Mouse (Mus musculus): Measurements from ENCODE around the gene Thpo. TPM values are rescaled to one million over a fixed set of nuclear protein-coding genes. Genes with fewer than 3 reads are reported as not detected.

The Thpo gene
- total and polyA plus RNA-seq, 2 experiments from 2014 or later, result 1.0 to 1.6 TPM

DNA sequence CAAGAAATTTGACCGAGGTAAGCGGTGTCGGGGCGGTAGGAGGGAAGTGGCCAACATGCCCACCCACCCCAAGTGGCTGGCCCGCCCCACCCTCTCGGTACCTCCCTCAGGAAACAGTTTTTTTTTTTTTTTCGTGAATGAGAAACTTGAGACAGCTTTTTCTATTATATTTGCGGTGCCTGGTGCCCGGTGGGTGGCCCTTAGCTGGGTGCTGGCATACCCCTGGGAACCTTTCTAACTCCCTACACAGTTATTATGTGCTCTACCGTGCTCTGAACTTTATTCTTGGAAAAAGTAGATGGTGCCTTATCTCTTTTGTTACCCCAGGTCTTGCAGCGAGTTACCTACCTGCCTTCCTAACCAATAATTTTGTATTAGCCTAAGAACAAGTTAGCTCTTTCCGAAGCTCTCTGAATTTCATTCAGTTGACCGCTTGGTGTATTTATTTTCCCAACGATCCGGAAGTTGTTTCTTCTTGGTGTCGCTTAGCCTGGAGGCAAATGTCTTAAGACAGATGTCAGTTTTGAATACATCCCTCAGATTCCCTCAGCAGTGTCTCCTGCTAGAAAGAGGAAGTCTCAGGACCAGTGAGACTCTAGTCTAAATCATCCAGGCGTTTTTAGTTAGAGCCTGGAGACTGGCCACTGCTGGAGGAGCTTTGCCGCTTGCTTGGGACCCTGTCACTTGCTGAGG is 16.2 kb downstream of the Thpo start:
- 2% methylated on average over 18 of the region's 18 CpGs for WGBS
- no peak for TF ChIP-seq CTCF (IDR thresholded peaks at IDR 0.05; ENCODE audit: low read depth)
- peak; percentile 22 for ATAC-seq

DNA sequence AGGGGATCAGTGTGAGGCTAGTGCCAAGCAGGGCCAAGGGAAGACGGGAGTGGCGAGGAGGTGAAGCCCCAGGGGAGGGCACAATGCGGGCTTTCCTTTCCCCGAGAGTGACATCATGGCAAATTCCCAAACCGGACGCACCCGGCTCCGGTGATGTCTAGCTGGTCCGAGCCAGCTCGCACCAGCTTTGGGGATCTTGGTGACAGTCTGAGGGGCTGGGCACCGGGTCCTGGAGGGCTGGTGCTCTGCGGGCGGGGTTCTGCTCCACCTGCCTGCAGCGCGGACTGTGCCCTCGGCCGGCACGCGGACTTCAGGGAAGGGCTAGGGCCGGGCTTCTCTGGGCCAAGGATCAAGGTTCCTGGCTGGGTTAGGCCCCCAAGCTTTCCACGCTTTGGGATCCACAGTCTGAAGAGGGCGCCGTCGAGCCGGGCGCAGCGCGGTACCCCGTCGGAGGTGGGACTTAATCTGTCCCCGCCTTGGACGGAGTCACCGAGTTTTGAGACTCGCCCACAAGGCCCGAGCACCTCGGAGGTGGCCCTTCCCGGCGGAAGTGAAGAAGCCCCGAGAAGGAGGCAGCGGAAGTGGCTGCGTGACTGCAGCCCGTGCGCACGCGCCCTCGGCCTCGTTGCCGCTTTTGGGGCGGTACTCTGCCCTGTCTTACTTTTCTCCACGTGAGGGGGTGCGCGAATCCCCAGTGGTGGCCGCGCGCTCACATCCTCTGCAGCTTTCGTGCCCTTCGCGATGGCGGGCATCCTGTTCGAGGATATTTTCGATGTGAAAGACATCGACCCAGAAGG is 16.9 kb downstream of the Thpo start, which contains the start of the genes Polr2h and Clcn2:
Polr2h (plus strand) TSS at position 485 of the 797 bp plus-strand sequence.
Clcn2 (minus strand) TSS at position 566 of the 797 bp plus-strand sequence.
- H3K27me3 ChIP-seq (ENCODE audit: insufficient read depth, low read length), result no peaks in the 10 kb centered on the region
- H3K4me3 ChIP-seq (ENCODE audit: low read length), result peak within 1 kb of the TSS; percentile 63
- H3K9me3 ChIP-seq (ENCODE audit: low read length), result no peaks in the 10 kb centered on the region
- H3K36me3 ChIP-seq (ENCODE audit: insufficient read depth, low read length), result peaks cover 14% of the 10 kb centered on the region; the same call in 1 of the 2 replicates
- peaks cover 18% of the 10 kb centered on the region; the same call in 1 of the 2 replicates for H3K4me1 ChIP-seq (ENCODE audit: insufficient read depth, low read length)
- peak within 1 kb of the TSS; percentile 82 for H3K9ac ChIP-seq (replicated peaks; ENCODE audit: low read length)
- peak within 1 kb of the TSS; percentile 96 for H3K27ac ChIP-seq
- DNase-seq (ENCODE audit: low spot score) (peak; percentile 98), ATAC-seq (peak; percentile 92)
- peak; percentile 72 for TF ChIP-seq CTCF (IDR thresholded peaks at IDR 0.05; ENCODE audit: low read depth)
- under 1% methylated on average over 62 of the region's 62 CpGs for WGBS
- peak within 1 kb of the TSS; percentile 82 for H3K4me2 ChIP-seq (ENCODE audit: low read depth, low read length)

More for the DNA sequence above, 16.2 kb downstream of the Thpo start:
- Histone ChIP-seq H3K9me3 (ENCODE audit: low read length) (no peaks in the 10 kb centered on the region), H3K4me1 (ENCODE audit: insufficient read depth, low read length) (peaks cover 18% of the 10 kb centered on the region; the same call in 1 of the 2 replicates), H3K27me3 (ENCODE audit: insufficient read depth, low read length) (no peaks in the 10 kb centered on the region), H3K27ac (peak overlapping the region; percentile 96; the same call in 1 of the 2 replicates), H3K36me3 (ENCODE audit: insufficient read depth, low read length) (peaks cover 13% of the 10 kb centered on the region; the same call in 1 of the 2 replicates), H3K4me3 (ENCODE audit: low read length) (peak overlapping the region; percentile 63), H3K9ac (replicated peaks; ENCODE audit: low read length) (peak overlapping the region; percentile 82), H3K4me2 (ENCODE audit: low read depth, low read length) (peak overlapping the region; percentile 82)
- DNase-seq (ENCODE audit: low spot score), result no peak

DNA sequence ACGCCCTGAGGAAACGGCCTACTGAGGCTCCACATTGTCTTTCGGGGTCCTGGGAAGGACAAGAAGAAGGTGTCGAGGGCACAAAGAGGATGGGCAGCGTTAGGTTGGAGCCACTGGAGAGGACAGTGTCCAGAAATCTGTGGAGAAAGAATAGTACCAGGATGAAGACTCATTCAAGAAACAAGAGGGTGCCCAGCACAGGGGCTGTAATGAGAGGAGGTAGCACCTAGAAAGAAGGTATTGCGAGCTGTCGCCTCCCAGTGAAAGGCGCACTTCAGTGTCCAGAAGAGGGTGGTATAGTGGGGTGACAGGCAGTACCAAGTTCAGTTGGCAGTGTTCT is 17.5 kb downstream of the Thpo start:
- H3K27me3 ChIP-seq (ENCODE audit: insufficient read depth, low read length), result no peaks in the 10 kb centered on the region
- DNase-seq (ENCODE audit: low spot score) (no peak), ATAC-seq (no peak)
- H3K9ac ChIP-seq (replicated peaks; ENCODE audit: low read length), result peak overlapping the region; percentile 82
- H3K9me3 ChIP-seq (ENCODE audit: low read length), result no peaks in the 10 kb centered on the region
- WGBS, result 2% methylated on average over 8 of the region's 8 CpGs
- H3K4me3 ChIP-seq (ENCODE audit: low read length), result peak overlapping the region; percentile 63
- peak; percentile 28; the same call in 1 of the 2 replicates for TF ChIP-seq CTCF (IDR thresholded peaks at IDR 0.05; ENCODE audit: low read depth)
- H3K4me2 ChIP-seq (ENCODE audit: low read depth, low read length), result peak overlapping the region; percentile 82
- peaks cover 19% of the 10 kb centered on the region; the same call in 1 of the 2 replicates for H3K36me3 ChIP-seq (ENCODE audit: insufficient read depth, low read length)
- peaks cover 18% of the 10 kb centered on the region; the same call in 1 of the 2 replicates for H3K4me1 ChIP-seq (ENCODE audit: insufficient read depth, low read length)
- H3K27ac ChIP-seq, result peak overlapping the region; percentile 96

- Histone ChIP-seq H3K36me3 (ENCODE audit: insufficient read depth, low read length) (peaks cover 20% of the 10 kb centered on the region; the same call in 1 of the 2 replicates), H3K9ac (replicated peaks; ENCODE audit: low read length) (peak overlapping the region; percentile 82), H3K27me3 (ENCODE audit: insufficient read depth, low read length) (no peaks in the 10 kb centered on the region), H3K27ac (peak overlapping the region; percentile 96), H3K4me3 (ENCODE audit: low read length) (peak overlapping the region; percentile 63), H3K4me1 (ENCODE audit: insufficient read depth, low read length) (peaks cover 18% of the 10 kb centered on the region; the same call in 1 of the 2 replicates), H3K4me2 (ENCODE audit: low read depth, low read length) (peak overlapping the region; percentile 82), H3K9me3 (ENCODE audit: low read length) (no peaks in the 10 kb centered on the region)
- WGBS, result under 1% methylated on average over 58 of the region's 68 CpGs
- peak; percentile 50 for TF ChIP-seq CTCF (IDR thresholded peaks at IDR 0.05; ENCODE audit: low read depth)
- DNase-seq (ENCODE audit: low spot score) (peak; percentile 89), ATAC-seq (peak; percentile 75)
Observed at GRCm38 (mm10) chr16:20715976-20716840, 18.1 kb downstream of the Thpo start.

- 2% methylated on average over 12 of the region's 12 CpGs for WGBS
- peaks cover 20% of the 10 kb centered on the region; the same call in 1 of the 2 replicates for H3K36me3 ChIP-seq (ENCODE audit: insufficient read depth, low read length)
- no peaks in the 10 kb centered on the region for H3K27me3 ChIP-seq (ENCODE audit: insufficient read depth, low read length)
- ATAC-seq (no peak), DNase-seq (ENCODE audit: low spot score) (no peak)
- H3K4me1 ChIP-seq (ENCODE audit: insufficient read depth, low read length), result peaks cover 18% of the 10 kb centered on the region; the same call in 1 of the 2 replicates
- no peak for TF ChIP-seq CTCF (IDR thresholded peaks at IDR 0.05; ENCODE audit: low read depth)
- H3K9me3 ChIP-seq (ENCODE audit: low read length), result no peaks in the 10 kb centered on the region
- peak overlapping the region; percentile 82 for H3K9ac ChIP-seq (replicated peaks; ENCODE audit: low read length)
- peak overlapping the region; percentile 63 for H3K4me3 ChIP-seq (ENCODE audit: low read length)
- peak overlapping the region; percentile 96 for H3K27ac ChIP-seq
- H3K4me2 ChIP-seq (ENCODE audit: low read depth, low read length), result peak overlapping the region; percentile 82
Observed at GRCm38 (mm10) chr16:20715566-20715965, 18.7 kb downstream of the Thpo start.

DNA sequence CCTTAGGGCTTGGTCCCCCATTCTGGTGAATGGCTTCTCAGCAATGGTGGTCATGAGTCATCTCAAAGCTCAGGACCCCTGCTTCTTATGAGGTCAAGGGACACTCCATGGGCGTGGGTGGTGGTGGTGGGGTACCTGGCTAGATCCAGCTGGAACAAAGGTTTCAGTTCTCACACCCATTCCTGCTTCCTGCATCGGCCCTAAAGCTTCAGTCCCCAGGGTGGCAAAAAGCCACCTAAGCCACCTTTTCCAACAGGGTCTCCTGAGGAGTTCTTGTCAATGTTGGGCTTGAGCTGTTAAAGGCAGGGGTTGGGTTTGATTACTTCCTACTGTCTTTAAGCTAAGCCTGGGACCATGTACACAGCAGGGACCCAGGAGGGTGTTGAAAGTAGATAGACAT is 19.1 kb downstream of the Thpo start:
- no peaks in the 10 kb centered on the region for H3K9me3 ChIP-seq (ENCODE audit: low read length)
- no peak for TF ChIP-seq CTCF (IDR thresholded peaks at IDR 0.05; ENCODE audit: low read depth)
- 63% methylated on average over 2 of the region's 2 CpGs for WGBS
- H3K4me3 ChIP-seq (ENCODE audit: low read length), result peak overlapping the region; percentile 63
- no peak for DNase-seq (ENCODE audit: low spot score)
- H3K4me2 ChIP-seq (ENCODE audit: low read depth, low read length), result peak overlapping the region; percentile 82
- H3K27ac ChIP-seq, result peak overlapping the region; percentile 96; the same call in 1 of the 2 replicates
- no peak for ATAC-seq
- no peaks in the 10 kb centered on the region for H3K27me3 ChIP-seq (ENCODE audit: insufficient read depth, low read length)
- peaks cover 18% of the 10 kb centered on the region; the same call in 1 of the 2 replicates for H3K36me3 ChIP-seq (ENCODE audit: insufficient read depth, low read length)
- peak overlapping the region; percentile 82 for H3K9ac ChIP-seq (replicated peaks; ENCODE audit: low read length)
- peaks cover 18% of the 10 kb centered on the region; the same call in 1 of the 2 replicates for H3K4me1 ChIP-seq (ENCODE audit: insufficient read depth, low read length)
